Mouse (Mus musculus) testis, adult 2 months (tissue): ENCODE results near the gene Dbnl. TPM values are rescaled to one million over a fixed set of nuclear protein-coding genes. Genes with fewer than 3 reads are reported as not detected.

Source experiments
- H3K27ac ChIP-seq: fragments of 200-500 bp; 2 replicates; pipeline ENCODE4 v1.5.1; 2012; ENCODE audit warnings: low read depth, low read length; ENCODE audit not compliant: control insufficient read depth, insufficient read depth
- H3K27me3 ChIP-seq: fragments of 200-500 bp; 2 replicates; pipeline ENCODE4 v1.6.1; 2012; ENCODE audit warnings: mild to moderate bottlenecking, low read length, moderate library complexity; ENCODE audit not compliant: control insufficient read depth, insufficient read depth
- H3K36me3 ChIP-seq: fragments of 200-500 bp; 2 replicates; pipeline ENCODE4 v1.6.1; 2012; ENCODE audit warnings: mild to moderate bottlenecking, low read length; ENCODE audit not compliant: control insufficient read depth, insufficient read depth
- H3K4me1 ChIP-seq: fragments of 200-500 bp; 2 replicates; pipeline ENCODE4 v1.6.1; 2012; ENCODE audit warnings: low read length; ENCODE audit not compliant: control insufficient read depth, insufficient read depth
- H3K4me3 ChIP-seq: fragments of 200-500 bp; 2 replicates; pipeline ENCODE4 v1.5.1; 2012; ENCODE audit warnings: low read depth, mild to moderate bottlenecking, low read length, moderate library complexity, mixed read lengths; ENCODE audit not compliant: control insufficient read depth
- CTCF ChIP-seq: fragments of 200-500 bp; IDR thresholded peaks from 2 replicates; pipeline ENCODE4 v1.5.1; 2012; ENCODE audit warnings: low read depth, mild to moderate bottlenecking, inconsistent platforms, low read length, moderate library complexity; ENCODE audit not compliant: control insufficient read depth, insufficient read depth, insufficient replicate concordance
- POLR2A ChIP-seq: fragments of 200-500 bp; IDR thresholded peaks from 2 replicates; pipeline ENCODE4 v1.6.1; 2012; ENCODE audit warnings: low read depth, mild to moderate bottlenecking, inconsistent platforms, low read length, moderate library complexity; ENCODE audit not compliant: control insufficient read depth
- polyA plus RNA-seq: library from polyadenylated mRNA; depleted of rRNA; stranded (reverse); fragments of >200 nt; gene quantifications from 2 replicates; pipeline ENCODE4 v1.2.3, GENCODE M21; 2012

The Dbnl gene
- polyA plus RNA-seq, 1 experiment = 19.6 TPM

DNA sequence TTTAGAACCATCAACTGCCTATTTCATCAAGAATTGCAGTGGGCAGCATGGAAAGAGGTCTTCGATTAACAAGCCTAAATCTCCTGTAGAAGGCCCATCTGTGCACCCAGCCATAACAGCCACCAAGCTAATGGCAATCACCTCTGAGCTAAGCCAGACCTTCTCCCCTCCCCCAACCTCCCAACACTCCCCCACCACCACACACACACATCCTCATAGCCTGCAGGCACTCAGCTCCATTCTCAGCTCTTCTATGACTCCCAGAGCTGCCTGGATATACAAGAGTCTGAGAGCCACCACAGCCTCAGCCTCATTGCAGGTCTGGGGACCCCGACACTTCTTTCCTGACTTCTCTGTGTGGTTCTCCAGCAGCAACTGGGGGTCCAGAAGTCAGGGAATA, 34.5 kb upstream of the Dbnl start:
- TF ChIP-seq CTCF (no peak), POLR2A (no peak)
- Histone ChIP-seq H3K4me3 (no peak overlapping the region), H3K36me3 (no peaks in the 10 kb centered on the region), H3K27me3 (no peaks in the 10 kb centered on the region), H3K27ac (no peak overlapping the region), H3K4me1 (no peaks in the 10 kb centered on the region)

DNA sequence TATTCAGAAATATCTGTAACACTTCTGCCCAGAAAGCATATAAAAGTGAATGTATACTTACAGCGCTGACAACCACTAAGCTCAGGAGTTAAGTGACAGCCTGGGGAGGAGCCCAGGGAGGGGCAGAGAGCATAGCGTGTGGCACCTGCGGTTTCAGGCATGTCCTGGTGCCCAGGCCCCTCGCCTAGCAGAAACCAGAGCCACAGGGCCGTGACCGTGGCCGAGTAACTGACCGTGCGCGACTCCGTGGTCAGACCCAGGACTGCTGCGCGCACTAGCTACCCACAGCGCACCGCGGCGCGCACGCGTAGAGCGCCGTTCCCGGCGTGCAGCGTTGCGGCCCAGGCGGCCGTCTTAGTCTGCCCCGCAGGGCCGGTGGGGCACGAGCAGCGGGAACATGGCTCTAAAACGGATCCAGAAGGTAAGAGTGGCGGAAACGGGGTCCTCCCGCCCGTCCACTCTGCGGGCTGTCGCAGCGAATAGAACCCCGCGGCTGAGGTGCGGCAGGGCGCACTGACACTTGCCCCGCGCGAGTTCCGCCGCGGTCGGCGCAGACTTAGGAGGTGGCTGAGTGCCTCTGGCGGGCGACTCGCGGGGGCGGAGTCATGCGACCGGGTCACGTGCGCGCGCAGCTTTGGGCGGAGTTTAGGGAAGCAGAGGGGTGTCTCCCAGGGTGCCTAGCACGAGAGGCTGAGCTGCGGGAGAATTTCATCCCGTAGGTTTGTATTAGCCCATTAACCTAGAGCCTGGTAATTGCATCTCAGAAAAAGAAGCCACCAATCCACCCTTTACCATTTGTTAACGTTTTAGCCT, 26.3 kb upstream of the Dbnl start, which contains the start of gene Urgcp:
Urgcp (minus strand) TSS at position 557 of the 813 bp plus-strand sequence.
- H3K36me3 ChIP-seq = peaks cover 1% of the 10 kb centered on the region; the same call in 1 of the 2 replicates

DNA sequence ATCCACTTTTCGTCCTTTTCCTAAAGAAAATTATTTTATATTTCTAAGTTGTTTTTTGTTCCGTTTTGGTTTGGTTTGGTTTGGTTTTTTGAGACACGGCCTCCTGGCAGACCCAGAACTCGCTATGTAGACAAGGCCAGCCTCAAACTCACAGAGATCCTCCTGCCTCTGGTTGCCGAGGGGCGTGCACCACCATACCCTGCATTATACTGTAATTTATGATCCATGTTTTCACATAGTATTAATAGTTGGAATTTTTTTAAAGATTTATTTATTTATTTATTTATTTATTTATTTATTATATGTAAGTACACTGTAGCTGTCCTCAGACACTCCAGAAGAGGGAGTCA, 25.7 kb upstream of the Dbnl start:
- no peak overlapping the region for H3K27ac ChIP-seq
- TF ChIP-seq CTCF (no peak), POLR2A (no peak)
- no peaks in the 10 kb centered on the region for H3K27me3 ChIP-seq
- peaks cover 1% of the 10 kb centered on the region; the same call in 1 of the 2 replicates for H3K36me3 ChIP-seq
- peak overlapping the region; percentile 92 for H3K4me3 ChIP-seq
- H3K4me1 ChIP-seq = peaks cover 2% of the 10 kb centered on the region; the same call in 1 of the 2 replicates

More for the DNA sequence above, 26.3 kb upstream of the Dbnl start, which contains the start of gene Urgcp:
- Histone ChIP-seq H3K27me3 (no peaks in the 10 kb centered on the region), H3K4me3 (peak within 1 kb of the TSS; percentile 92), H3K4me1 (peaks cover 2% of the 10 kb centered on the region; the same call in 1 of the 2 replicates), H3K27ac (peak within 1 kb of the TSS; percentile 97)
- no peak for TF ChIP-seq CTCF
- TF ChIP-seq POLR2A = peak; percentile 95

- Histone ChIP-seq H3K27ac (no peak overlapping the region), H3K27me3 (no peaks in the 10 kb centered on the region), H3K36me3 (no peaks in the 10 kb centered on the region), H3K4me1 (peaks cover 2% of the 10 kb centered on the region; the same call in 1 of the 2 replicates), H3K4me3 (no peak overlapping the region)
- TF ChIP-seq POLR2A (no peak), CTCF (no peak)
These were observed 22.3 kb upstream of the Dbnl start for GRCm38 (mm10) chr11:5766019-5766418.

- TF ChIP-seq POLR2A (no peak), CTCF (peak; percentile 17; the same call in 1 of the 2 replicates)
- Histone ChIP-seq H3K27me3 (no peaks in the 10 kb centered on the region), H3K4me1 (no peaks in the 10 kb centered on the region), H3K36me3 (no peaks in the 10 kb centered on the region), H3K4me3 (no peak overlapping the region), H3K27ac (no peak overlapping the region)
These were observed 9.8 kb upstream of the Dbnl start for GRCm38 (mm10) chr11:5778481-5778880.

DNA sequence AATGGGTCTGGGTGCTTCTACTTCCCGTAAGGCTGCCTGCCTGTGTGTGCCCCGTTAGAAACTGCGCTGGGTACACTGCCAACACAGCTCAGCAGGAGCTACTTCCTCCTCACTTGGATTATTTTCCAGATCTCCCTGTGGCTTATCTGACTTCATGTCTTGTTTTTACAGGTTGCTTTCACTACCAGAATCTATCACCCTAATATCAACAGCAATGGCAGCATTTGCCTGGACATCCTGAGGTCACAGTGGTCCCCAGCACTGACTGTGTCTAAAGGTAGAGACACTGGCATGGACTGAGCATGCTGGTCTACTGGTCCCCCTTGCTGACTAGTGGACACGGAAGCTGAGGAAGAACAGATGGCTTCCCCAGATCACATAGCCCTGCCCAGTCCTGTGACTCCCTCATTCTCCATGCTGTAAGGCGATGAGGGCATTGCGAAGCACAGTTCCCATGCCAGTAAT, 8.2 kb upstream of the Dbnl start:
- no peaks in the 10 kb centered on the region for H3K27me3 ChIP-seq
- no peak overlapping the region for H3K4me3 ChIP-seq
- TF ChIP-seq CTCF (no peak), POLR2A (no peak)
- H3K36me3 ChIP-seq = no peaks in the 10 kb centered on the region
- no peak overlapping the region for H3K27ac ChIP-seq
- no peaks in the 10 kb centered on the region for H3K4me1 ChIP-seq

GRCm38 (mm10) chr11:5782199-5782944, 5.9 kb upstream of the Dbnl start:
- H3K27ac ChIP-seq = no peak overlapping the region
- H3K27me3 ChIP-seq = no peaks in the 10 kb centered on the region
- TF ChIP-seq POLR2A (no peak), CTCF (peak; percentile 22; the same call in 1 of the 2 replicates)
- H3K4me3 ChIP-seq = no peak overlapping the region
- no peaks in the 10 kb centered on the region for H3K36me3 ChIP-seq
- H3K4me1 ChIP-seq = peaks cover 2% of the 10 kb centered on the region; the same call in 1 of the 2 replicates
